Mouse (Mus musculus): Measurements from ENCODE around the gene Sval3.

Sval3 gene

DNA sequence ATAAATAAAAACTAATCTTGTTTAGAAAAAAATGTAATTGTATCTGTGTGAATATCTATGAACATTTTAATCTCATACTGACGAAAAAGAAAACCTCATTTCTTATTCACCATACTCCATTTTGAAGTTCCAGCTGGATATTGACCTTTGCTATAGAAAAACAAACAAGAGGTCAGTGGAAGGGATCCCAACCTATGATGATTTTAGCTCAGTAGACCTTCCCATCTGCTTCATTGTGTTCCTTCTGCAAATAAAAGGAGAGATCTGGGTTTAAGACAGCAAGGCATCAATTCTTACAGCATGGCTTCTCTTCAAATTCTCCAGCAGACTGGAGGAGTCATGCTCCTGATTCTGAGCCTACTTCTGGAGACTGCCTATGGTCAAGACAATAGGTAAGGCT is at the start of gene Sval3:
Sval3 (plus strand) TSS at position 301 of the 400 bp plus-strand sequence.
- DNase-seq (ENCODE audit: low read depth, low spot score) = no peak

GRCm38 (mm10) chr6:41951330-41951729 is 16.6 kb upstream of the Sval3 start, which contains the start of gene Sval1:
TSS of gene Sval1 (plus strand) at chr6:41951630.
- no peak for DNase-seq (ENCODE audit: low read depth, low spot score)
